Mouse (Mus musculus): ENCODE measurements around the gene Tmem240.
"Not testable (repeated sequence)": the region's sequence is repeated elsewhere in the genome, so short reads cannot be mapped to it uniquely, and the experiment has no call there.

Tmem240 gene

GRCm38 (mm10) chr4:155734350-155734941, at the start of gene Tmem240:
Tmem240 (plus strand) TSS chr4:155734800.
- peak; percentile 76 for DNase-seq (ENCODE audit: low read depth)

GRCm38 (mm10) chr4:155687764-155688163, 46.8 kb upstream of the Tmem240 start:
- not testable (repeated sequence) for DNase-seq (ENCODE audit: low read depth)

DNA sequence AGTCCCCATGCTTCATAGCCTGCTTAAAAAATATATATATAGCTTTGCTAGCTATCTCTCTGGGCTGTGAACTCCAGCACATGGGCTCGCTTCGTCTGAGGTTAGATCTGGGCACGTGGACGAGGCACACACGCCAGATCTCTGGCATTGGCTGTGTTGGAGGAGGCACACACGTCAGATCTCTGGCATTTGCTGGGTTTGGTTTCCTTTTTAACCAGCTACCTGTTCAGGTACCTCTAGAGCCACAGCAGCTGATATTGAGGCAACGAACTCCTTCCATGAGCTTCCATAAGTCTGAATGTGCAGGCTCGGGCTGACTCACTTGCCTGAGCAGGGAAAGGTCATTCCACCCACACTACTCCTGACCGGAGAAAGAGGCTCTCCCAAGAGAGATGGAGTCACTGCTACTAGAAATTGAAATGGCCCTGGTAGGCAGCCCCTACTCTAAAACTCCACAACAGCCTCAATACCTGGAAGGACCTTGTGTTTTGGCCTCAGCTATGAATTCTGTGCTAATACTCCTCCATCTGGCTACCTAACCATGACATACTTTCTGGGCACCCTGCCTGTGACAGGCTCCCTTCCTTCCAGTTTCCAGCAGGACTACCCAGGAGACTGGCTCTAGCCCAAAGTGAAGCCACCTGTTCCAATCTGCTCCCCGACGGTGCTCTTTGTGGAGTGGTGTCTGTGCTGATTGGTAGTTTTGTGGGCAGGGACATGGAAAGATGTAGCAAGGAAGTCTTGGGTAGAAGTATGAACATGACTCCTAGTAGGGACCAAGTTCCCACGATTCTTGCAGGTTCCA, 43.8 kb upstream of the Tmem240 start:
- no peak for DNase-seq (ENCODE audit: low read depth)

GRCm38 (mm10) chr4:155692421-155692820, 42.2 kb upstream of the Tmem240 start:
- no peak for DNase-seq (ENCODE audit: low read depth)

DNA sequence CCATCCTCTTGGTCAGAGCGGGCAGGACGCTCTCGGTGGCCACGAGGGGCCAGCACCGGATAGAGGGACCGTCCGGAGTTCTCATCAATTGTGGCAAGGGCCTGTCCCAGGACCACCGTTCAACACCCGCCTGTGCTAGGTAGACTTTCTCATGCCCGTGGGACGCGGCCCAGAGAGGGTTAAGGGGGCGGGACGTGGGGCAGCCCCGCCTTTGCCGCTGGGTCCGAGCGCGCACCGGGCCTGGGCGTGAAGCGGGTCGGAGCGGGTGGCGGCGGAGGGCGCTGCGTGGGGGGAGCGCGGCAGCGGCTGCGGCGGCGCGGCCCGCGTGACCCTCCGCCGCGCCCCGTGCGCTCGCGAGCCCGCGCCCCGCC, 40.5 kb upstream of the Tmem240 start, which contains the start of gene Fndc10:
TSS of gene Fndc10 (plus strand) at position 232 of the 371 bp plus-strand sequence.
- DNase-seq (ENCODE audit: low read depth): no peak

DNA sequence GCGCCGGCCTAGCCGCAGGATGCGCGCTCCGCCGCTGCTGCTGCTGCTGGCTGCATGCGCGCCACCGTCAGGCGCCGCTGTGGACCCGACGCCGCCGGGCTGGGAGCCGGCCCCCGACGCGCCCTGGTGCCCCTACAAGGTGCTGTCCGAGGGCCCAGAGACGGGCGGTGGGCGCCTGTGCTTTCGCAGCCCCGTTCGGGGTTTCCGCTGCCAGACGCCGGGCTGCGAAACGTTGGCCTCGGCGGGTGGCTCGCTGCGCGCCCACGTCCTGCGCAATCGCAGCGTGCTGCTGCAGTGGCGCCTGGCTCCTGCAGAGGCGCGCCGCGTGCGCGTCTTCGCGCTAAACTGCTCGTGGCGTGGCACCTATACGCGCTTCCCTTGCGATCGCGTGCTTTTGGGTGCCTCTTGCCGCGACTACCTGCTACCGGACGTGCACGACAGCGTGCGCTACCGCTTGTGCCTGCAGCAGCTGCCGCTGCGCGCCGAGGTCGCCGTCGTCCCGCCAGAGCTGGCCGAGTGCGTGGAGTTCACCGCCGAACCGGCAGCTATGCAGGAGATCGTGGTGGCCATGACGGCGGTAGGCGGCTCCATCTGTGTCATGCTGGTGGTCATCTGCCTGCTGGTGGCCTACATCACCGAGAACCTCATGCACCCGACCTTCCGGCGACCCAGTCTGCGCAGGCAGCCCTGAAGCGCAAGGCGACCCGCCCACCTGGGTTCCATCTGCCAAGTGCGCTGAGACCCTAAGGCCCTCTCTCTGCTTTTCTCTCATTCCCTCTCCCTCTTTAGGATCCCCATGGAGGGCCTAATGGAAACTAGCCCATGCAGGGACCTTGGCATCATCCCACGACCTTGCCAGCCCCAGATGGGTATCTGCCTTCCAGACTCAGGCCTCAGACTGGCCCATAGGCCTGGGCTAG, 39.9 kb upstream of the Tmem240 start:
- no peak for DNase-seq (ENCODE audit: low read depth)

DNA sequence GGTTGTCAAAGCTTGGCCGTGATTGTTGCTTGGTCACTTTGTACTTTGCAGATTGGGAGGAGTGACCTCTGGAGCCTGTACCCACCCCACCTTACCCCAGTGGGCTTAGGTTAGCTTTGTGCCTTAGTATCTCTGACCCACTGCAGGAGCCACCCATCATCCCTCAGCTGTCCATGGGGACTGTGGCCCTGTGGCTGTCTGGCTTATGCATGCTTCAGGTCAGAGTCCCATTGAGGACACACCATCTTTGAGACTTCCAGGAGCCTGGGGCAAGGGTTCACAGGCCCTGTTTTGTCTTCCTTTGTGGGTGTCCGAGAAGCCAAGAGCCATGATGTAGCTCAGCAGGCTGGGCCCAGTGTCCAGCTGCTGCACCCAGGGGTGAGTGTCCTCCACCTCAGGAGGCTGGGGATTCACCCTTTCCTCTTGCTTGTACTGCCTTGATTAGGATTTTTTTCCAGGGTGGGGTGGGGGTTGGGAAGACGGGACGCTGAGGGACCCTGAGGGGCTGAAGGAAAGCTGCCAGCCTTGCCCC, 39.0 kb upstream of the Tmem240 start:
- DNase-seq (ENCODE audit: low read depth): no peak

DNA sequence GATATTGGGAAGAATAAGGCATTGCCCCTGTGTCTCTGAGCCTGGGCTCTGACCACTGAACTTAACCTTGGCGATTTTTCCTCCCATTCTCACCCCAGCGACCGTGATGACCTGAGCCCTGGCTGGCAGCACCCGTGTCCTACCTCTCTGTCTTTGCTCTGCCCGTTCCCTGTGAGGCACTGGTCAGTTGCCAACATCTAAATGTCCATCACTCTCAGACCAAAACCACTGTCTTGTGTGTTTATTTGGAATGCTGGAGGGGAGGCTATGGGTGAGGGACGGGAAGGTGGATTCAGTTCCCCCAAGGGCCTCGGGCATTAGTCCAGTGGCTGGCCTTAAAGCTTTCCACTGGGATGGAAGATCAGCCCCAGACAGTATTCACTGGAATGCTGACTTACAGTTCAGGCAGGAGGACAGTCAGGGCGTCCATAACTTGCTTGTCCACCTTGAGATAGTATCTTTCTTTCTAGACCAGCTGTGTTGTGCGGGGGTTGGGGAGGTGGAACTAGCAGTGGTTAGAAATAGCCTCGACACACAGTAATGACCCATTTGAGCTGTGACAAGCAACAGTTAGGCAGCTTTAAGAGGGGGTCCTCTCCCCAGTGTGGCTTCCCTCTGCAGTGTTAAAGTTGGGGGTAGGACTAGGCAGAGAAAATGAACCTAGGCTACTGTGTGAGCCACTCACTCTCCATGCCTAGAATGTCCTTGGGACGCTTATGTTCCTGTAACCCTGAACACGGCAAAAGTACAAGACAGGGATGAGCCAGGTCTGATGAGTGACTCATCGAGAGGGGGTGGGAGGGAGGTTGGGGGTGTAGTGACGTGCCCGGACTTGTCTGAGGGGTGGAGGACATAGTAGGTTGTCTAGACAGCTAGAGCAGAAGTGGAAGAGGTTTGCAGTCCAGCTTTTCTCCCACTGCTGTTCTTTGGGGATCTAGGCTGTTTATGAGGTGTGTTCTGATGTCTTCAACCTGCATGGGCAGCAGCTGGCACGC, 38.0 kb upstream of the Tmem240 start:
- no peak for DNase-seq (ENCODE audit: low read depth)

GRCm38 (mm10) chr4:155700425-155700824, 34.2 kb upstream of the Tmem240 start:
- no peak for DNase-seq (ENCODE audit: low read depth)

- DNase-seq (ENCODE audit: low read depth): no peak
These were observed 31.1 kb upstream of the Tmem240 start for GRCm38 (mm10) chr4:155703425-155703929.

DNA sequence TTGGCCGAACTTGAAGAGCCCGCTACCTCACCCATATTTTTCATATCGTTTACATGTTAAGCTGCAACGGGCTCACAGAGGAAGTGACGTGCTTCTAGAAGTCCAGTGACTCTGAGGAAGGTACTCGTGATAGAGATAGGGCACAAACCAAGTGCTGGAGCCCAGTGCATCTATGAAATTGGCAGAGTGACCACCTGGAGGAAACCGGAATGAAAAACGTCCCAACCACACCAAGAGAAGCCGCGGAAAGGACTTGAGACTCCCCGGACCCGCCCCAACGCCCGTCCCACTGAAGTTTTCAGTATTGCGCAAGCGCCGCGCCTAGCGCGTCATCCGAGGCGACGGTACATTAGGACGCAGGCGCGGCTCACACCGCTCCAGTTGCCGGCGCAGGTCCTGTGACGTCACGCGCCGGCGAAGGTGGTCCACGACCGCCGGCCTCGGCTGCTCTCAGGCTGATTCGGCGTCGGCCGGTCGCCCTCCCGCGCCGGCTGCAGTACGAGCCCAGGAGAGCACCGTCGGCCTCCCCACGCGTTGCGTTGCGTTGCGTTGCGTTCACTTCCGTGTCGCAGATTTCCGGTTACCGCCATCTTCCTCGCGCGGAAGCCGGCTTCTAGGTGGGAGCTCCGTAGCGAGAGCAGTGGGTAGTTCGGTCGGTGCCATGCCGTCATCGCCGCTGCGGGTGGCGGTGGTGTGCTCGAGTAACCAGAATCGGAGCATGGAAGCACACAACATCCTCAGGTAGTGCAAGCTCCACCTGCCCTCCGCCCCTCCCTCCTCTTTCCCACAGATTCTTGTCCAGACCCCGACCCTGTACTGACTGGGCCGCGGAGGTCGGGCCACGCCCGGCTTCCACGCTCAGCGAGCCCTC, 29.6 kb upstream of the Tmem240 start, which contains the start of gene Ssu72:
TSS of gene Ssu72 (plus strand) at position 80 of the 871 bp plus-strand sequence.
- peak; percentile 92 for DNase-seq (ENCODE audit: low read depth)

DNA sequence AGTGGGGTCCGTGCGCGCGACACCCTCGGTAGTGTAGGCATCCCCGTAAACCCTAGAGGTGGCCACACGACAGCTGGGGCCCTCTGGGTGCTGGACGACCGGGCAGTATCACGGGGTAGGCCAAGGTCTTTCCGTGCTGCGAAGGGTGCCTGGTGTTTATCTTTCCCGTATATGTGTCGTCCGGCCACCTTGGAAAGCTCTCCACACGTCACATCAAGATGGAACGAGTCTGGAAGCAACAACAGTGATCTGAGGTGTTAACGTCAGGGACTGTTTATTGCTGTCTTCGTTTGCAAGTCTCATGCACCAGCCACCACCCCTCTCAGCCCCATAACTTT, 29.0 kb upstream of the Tmem240 start:
- no peak for DNase-seq (ENCODE audit: low read depth)

DNA sequence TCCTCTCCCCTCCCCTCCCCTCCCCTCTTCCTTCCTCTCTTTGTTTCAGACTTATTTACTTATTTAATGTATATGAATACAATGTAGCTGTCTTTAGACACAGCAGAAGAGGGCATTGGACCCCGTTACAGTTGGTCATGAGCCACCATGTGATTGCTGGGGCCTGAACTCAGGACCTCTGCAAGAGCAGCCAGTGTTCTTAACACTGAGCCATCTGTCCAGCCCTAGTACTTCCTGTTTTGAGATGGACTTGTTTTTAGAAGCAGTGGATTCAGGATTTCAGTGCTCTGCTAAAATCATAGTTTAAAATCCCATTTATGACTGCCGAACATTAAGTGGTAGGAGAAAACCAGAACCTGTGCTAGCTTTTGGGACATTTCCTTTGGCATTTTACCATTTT, 26.0 kb upstream of the Tmem240 start:
- DNase-seq (ENCODE audit: low read depth): no peak

DNA sequence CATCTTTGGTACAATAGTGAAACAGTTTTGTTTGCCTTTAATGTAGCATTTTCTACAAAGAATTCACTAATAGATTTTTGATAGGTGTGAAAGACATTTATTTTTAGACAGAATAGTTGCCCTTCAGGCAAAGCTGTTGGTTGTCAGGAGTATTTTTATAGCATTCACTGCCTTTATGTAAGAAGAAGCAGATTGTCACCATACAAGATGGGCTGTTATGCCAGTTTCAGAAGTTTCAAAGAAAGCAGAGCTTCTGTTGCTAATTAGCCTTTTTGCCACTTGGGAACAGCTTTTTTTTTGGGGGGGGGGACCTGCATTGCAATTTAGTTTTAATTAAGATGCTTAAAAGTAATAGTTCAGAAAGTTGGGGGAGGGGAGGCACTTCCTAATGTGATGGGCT, 25.6 kb upstream of the Tmem240 start:
- no peak for DNase-seq (ENCODE audit: low read depth)

- DNase-seq (ENCODE audit: low read depth): no peak
These were observed 23.9 kb upstream of the Tmem240 start for GRCm38 (mm10) chr4:155710521-155711252.

- DNase-seq (ENCODE audit: low read depth): no peak
These were observed 12.9 kb upstream of the Tmem240 start for GRCm38 (mm10) chr4:155721668-155722083.

- DNase-seq (ENCODE audit: low read depth): no peak
These were observed 6.6 kb upstream of the Tmem240 start for GRCm38 (mm10) chr4:155727993-155728392.

GRCm38 (mm10) chr4:155733267-155733666, 1.3 kb upstream of the Tmem240 start:
- DNase-seq (ENCODE audit: low read depth): no peak
